Mouse (Mus musculus) left cerebral cortex, adult 18-20 months (tissue): ENCODE results near the gene Rasgef1c. TPM values are rescaled to one million over a fixed set of nuclear protein-coding genes. Genes with fewer than 3 reads are reported as not detected.
A peak's percentile ranks its signal among the peaks of the same experiment; 100 is the strongest.

Experiments
- DNase-seq, 2 experiments: peaks; one replicate each; pipeline ENCODE4 v3.0.0; 2021 to 2022; ENCODE audit warnings: low spot score in 2 of 2, mixed read lengths in 1 of 2
- long read RNA-seq, 2 experiments: library from polyadenylated mRNA; stranded (forward); transcript quantifications; one replicate each; pipeline ENCODE4 v2.0.0; 2021
- total RNA-seq, 2 experiments: library from RNA; stranded (reverse); gene quantifications; 2 replicates each; pipeline ENCODE4 v1.2.3; 2021

Rasgef1c gene
- 10 to 100 TPM; 33.1 to 40.5 TPM for total RNA-seq
- long read RNA-seq, experiment 1, transcript Rasgef1c-203 (14 exons, 2,216 nt) = major isoform, 94 of 136 reads
- long read RNA-seq, experiment 1, partial matches to known transcripts = 14 of 136 reads
- long read RNA-seq, experiment 1, other reads (novel, unspliced or antisense) = 28 of 136 reads
- long read RNA-seq, experiment 2, transcript Rasgef1c-203 (14 exons, 2,216 nt) = major isoform, 59 of 93 reads
- long read RNA-seq, experiment 2, transcript Rasgef1c-201 (14 exons, 3,378 nt) = minor isoform, 5 of 93 reads
- long read RNA-seq, experiment 2, partial matches to known transcripts = 15 of 93 reads
- long read RNA-seq, experiment 2, other reads (novel, unspliced or antisense) = 14 of 93 reads

DNA sequence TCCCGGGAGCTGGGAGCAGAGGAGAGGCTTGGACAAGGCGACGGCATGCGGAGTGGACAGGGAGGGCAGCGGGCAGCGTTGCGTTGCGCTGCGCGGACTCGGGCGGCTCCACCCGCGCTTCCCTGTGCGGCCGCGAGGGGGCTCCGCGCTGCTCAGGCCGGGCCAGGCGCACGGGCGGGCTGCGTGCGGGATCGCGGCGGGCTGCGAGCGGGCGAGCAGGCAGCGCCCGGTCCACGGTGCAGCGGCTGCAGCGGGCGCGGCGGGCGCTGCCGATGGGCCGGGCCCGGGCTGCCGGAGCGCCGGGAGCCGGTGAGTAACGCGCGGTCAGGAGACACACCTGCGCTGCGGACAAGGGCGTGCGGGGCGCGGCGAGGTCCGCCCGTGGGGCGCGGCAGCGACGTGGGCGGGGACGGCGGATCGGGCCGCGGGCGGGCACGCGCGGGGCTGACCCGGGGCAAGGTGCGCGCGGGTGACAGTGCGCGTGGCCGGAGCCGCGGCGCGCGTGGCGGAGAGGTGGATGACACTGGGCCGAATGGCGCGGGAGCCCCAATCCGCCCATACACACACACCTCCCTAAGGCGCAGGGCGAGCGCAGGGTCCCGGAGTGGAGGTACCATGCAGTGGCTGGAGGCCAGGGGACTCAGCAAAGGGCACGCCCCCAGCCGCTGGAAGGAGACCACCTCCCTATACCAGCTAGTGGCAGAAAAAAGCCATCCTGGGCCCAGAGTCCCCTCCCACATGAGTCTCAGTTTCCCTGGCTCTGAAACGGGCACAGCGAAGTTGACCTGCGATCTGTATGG, at the start of gene Rasgef1c:
Rasgef1c (plus strand) TSS at position 177 of the 800 bp plus-strand sequence.
- peak; percentile 83 to 85 for DNase-seq

DNA sequence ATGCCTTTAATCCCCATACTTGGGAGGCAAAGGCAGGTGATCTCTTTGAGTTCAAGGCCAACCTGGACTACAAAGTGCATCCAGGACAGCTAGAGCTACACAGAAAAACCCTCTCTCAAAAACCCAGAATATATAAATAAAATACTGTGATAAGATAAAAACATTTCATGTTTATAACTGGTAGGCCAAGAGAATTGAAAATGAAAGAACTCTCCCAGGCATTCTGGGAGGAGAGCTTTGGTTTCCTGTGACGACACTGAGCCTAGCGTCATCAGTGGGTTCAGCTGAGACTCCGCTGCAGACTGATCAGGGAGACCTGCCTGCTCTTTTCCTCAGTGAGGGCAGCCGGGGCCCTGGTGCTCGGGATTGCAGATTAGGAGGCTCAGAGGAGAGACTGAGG, 46.5 kb upstream of the Rasgef1c start:
- DNase-seq = no peak

DNA sequence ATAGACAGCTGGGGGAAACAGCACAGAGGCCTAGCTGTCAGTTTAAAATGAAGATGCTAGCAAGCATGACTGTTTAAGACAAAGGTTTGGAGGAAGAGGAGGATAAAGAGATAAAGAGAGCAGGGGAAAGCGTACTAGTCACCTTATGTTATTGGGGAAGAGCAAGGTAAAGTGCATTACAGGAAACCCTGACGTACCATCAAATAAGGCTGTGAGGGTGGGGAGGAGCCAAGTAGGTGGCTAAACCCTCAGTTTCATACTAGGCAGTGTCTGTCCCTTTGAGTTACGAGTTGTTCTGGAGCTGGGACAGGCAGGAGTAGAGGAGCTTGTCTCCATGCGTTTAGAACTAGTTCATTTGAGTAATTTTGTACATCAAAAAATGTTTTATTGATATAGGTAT, 40.5 kb upstream of the Rasgef1c start:
- no peak for DNase-seq

DNA sequence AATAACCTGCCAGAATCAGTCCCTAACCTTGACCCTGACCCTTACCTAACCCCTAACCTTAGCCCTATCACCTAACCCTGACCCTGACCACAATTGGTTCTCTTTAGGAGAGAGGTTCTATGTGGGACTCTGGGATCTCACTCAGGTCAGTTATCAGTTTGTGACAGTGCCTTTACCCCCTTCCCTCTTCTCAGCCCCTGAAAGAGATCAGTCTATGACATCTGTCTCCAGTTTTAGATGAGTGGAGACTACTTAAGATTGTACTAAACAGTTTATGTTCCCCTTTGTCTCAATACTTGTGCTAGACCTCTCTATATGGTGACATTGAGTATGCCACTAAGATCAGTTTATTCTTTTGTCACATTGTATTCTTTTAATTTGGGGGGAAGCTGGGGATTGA, 37.7 kb upstream of the Rasgef1c start:
- no peak for DNase-seq

DNA sequence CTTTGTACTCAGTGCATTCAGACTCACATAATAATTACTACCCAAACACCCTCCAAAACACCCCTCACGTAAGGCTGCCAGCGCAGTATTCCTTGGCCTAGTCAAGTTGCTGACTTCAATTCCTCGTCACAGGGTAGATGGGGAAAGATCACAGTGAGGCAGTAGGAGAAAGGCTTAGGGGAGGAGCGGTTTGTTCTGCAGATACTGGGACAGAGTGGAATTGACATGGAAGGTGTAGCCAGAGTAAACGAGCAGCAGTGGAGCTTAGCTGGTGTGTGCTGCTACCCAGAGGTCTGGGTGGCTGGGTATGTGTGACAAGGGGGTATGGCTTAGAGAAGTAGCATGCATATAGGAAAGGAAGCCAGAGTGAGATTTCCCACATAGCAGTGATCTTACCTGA, 34.3 kb upstream of the Rasgef1c start:
- DNase-seq = no peak

DNA sequence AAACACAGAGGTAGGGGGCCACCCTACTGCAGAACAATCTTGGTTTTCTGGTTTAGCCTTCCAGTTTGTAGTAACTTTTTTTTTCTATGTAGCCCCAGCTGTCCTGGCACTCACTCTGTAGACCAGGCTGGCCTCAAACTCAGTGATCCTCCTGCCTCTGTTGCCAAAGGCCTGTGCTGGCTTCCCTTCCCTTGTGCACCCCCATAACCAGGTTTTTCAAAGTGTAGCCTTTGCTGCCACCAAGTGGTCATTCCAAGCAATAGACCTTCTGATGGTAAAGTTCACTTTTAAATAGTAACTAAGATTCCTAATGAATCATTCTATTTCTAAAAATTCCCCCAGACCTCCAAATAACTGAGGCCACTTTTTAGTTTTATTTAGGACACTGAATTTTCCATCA, 31.9 kb upstream of the Rasgef1c start:
- peak; percentile 55 to 70 for DNase-seq

DNA sequence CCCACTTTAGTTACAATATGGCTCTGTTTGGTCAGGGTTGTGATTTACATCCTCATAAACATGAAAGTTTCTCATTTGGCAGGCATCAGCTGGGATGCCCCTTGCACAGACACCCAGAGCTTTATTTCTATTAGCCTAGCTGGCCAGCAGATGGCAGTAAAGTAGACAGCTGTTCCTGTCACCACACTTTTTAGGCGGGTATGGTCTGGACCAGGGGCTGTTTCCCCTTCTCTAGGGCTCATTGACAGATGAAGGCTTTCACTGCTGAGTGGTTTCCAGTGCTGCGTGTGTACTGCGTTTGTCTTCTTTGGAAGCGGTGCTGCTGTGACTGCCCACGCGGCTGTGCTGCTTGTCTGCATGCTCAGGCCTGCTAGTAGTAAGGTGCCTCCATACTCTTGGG, 29.7 kb upstream of the Rasgef1c start:
- peak; percentile 45 to 64 for DNase-seq

DNA sequence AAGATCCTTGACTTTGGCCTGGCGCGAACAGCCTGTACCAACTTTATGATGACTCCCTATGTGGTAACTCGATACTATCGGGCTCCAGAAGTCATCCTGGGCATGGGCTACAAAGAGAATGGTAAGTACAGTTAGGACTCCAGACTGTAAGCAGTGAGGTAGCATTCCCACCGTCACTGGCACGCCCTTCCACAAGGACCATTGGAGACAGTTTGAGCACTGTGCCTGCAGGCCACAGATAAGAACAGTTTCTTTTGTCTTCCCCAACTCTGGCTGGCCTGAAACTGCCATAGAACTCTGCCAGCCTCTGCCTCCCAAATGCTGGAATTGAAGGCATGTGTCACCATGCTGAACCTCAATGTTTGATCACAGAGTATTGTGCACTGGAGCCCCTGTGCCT, 28.9 kb upstream of the Rasgef1c start:
- DNase-seq = no peak

DNA sequence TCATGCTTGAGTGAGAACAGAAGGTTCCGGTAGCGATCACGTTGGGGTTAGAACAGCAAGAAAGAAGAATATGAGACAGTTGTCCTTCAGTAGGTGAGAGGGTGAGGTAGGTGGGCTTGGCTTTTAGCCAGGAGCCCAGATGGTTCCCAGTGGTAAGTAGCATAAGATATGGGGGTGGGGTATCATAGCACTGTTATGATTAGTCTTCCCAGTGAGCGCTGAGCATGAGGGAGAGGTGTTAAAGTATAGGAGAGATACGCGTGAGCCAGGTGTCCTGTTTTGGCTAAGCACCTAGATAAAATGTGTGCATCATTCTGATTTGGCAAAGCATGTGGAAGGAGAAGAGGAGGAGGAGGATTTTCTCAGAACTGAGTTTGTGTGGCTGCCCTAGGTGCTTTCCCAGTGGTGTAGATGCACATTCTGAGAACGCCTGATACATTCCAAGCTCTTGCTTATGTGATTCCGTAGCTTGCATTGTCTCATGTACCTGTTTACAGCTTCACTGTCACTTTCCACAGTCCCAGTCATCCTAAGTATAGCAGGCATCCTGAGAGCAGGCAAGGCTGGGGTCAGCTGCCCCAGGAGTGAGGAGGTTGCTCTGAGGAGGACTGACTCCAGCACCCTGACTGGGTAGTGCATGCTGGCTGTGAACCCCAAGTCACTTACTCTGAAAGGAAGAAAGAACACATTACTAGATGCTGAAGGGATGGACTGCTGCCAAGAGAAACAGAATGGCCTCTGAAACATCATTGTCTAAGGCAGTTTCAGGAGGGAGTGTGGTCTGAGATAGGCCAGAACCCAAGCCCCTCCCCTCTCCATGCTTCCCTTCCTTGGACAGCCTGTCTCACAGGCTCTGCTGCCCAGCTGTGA, 24.5 kb upstream of the Rasgef1c start:
- DNase-seq = peak; percentile 39 to 46

DNA sequence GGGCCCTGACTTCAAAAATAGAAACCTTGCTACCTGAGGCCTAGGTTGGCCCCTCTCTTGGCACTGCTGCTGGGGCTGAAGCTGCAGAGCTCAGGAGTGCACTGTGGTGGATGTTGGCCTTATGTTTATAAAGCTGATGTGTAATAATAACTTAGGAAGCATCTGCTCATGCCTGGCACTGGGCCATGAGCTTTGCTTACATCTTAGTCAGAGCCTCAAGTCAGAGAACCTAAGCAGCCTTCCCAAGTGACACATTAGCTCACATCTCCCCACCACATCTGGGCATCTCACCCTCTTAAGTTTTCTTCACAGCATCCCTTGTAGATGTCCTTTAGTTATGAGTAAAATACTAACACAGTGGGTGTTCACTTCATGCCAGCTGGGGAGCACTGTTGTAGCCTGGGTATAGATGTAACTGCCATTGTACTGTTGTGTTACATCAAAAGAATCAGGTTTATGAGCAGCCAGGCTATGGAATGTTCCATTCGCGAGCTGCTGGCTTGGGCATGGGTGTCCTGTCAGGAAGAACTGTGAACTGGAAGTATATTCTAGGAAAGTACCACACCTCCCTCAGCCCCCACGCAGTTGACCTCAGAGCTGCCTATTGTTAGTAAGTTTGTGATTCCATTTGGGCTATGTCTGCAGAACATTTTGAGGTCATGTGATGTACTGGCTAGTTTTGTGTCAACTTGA, 21.5 kb upstream of the Rasgef1c start:
- DNase-seq = no peak

DNA sequence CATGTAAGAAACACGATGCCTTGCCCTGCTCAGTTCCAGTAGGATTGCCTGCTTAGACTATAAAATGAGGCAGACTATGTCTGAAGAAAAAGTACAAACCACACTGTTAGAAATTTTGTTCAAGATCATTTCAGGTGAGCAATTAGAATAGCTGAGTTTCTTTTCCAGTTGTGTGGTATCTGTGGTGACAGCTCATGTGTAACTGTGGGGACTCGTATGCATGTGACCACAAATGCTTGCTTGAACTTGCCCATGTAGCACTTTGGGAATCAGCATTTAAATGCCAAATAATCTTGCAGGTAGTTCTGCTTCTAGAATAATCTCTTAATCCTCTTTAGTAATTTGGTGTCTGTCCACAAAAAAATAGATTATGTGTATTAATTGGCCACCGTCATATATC, 18.2 kb upstream of the Rasgef1c start:
- no peak for DNase-seq

DNA sequence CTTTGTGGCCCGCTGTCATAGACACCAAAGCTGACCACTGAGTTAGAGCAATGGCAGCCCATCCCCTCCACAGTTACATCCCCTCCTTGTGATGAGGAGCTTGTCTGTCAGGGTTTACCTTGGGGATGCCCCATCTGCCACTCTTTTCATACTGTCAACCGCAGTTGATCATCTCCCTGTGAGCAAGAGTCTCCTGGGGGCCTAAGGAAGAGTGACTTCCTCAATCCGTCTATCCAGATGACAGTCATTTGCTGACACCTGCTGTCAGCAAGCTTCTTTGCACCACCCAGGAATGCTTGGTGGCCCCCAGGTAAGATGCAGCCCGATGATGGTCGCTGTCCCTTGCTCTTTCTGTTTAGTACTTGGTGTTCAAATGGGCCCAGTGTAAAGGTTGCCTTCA, 13.2 kb upstream of the Rasgef1c start:
- no peak for DNase-seq

DNA sequence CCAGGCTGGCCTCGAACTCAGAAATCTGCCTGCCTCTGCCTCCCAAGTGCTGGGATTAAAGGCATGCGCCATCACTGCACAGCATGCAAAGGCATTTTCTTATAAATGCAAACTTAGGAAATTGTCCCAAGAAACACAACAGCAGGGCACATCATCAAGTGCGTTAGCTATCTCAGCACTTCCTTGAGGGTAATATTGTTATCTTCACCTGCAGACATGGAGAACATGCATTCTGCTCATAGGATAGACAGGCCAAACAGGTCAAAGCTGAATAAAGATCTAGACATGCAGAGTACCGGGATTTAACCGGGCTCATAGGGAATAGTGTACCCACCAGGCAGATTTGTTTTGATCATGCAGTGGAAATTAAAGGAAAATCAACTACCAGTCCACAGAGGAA, 9.6 kb upstream of the Rasgef1c start:
- no peak for DNase-seq

DNA sequence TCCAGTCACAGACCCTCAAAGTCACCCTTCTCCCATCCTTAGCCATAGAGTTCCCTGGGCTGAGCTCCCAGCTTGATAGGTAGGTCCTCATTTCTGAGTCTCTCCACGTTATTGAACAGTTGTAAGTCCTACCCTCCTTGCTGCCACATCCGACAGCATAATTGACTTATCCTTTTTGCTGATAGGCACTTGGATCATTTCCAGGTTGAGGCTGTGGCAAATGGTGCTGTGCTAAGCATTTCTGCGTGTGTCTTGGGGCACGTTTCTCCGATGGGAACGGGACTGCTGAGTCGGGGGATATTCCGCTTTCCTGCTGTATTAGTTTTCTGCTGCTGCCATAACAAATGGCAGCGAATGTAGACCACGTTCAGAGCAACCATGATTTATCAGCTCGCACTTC, 7.8 kb upstream of the Rasgef1c start:
- DNase-seq = no peak

DNA sequence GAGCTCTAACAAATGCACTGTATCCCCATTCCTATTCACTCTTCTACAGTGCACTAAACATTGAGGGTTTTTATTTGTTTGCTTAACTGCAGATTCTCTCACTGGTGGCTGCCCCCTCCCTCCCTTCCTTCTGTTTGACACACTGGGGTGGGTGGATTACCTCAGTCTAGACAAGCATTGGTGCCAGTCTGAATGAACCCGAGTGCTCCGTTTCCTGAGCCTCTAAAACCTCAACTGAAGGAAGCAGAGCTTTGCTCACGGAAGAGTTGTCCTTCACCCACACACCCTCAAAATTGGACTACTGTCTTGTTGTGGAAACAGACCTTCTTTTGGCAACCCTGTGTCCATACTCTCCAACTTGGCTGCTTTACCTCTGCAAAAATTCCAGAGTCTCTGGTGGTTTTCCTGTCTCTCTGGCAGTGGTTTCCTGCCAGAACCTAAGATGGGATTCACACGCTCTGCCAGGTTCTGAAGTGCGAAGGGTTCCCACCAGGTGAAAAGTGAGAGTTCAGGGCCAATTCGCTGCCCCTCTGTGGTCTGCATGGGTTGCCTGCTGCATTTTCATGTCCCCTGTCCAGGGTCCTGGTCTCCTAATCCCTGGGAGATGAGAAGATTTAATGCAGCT, 5.6 kb upstream of the Rasgef1c start:
- no peak for DNase-seq

DNA sequence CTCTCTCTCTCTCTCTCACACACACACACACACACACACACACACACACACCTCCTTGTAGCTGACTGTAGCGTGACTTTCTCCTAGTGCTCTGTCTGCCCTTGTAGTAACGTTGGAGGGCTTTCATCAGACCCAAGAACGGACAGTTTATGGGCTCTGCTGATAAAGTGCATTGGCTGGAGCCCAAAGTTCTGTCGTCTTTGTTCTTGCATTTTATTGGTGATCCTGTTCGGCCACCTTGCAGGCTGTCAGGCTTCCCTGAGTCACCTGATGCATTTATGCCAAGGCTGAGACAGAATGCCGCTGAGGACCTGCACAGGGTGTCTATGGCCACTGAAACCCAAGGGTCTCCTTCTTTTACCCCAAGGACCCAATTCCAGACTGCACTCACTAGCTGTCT, 1.6 kb upstream of the Rasgef1c start:
- DNase-seq = no peak

DNA sequence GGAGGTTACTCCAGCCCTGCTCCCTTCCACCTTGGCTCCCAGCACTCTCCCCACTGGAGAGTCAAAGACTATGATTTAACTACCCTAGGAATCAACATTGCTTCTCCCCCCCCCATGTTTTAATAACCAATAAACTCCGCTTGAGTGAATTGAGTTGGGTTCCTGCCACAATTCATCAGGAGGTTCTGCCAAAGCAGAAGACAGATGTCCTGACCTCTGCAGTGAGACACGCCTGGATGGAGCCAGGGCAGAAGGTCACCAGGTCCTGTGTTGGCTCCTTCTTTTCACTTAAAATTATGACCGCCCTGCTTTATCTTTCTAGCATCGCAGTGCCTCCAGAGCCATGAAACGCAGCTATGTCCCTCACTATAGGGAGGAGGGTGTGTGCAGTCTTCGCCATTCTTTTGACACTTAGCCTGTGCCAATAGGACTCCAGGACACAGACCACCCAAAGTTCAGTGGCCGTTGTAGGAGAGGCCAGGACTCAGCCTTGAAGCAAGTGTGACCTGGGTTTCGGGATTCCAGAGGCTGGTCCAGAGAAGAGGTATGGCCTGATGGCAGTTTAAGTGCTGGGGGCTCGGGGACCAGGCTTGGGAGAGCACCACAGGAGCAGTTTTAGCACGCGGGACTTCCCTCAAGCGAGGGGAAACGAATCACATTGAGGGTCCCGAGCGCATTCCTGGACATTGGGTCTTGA, 525 bp upstream of the Rasgef1c start:
- DNase-seq = no peak

DNA sequence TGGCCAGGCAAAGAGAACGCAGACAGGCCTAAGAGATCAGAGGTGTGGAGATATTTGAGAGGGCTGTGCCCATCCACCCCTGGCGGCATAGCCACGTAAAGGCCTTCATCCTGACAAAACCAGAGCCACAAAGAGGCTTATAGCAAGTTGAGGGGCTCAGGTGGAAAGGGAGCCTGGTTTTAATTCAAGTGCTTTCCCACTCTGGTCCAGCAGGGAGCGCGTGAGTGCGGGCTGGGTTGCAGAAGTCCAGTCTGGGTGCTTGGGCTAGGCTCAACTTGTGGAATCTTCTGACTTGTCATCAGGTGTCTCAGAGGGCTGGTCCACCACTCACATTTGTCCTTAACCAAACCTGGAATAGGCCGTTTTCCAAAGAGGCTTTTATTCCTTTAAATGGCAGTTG, 1.7 kb downstream of the Rasgef1c start:
- peak; percentile 80 to 90 for DNase-seq

DNA sequence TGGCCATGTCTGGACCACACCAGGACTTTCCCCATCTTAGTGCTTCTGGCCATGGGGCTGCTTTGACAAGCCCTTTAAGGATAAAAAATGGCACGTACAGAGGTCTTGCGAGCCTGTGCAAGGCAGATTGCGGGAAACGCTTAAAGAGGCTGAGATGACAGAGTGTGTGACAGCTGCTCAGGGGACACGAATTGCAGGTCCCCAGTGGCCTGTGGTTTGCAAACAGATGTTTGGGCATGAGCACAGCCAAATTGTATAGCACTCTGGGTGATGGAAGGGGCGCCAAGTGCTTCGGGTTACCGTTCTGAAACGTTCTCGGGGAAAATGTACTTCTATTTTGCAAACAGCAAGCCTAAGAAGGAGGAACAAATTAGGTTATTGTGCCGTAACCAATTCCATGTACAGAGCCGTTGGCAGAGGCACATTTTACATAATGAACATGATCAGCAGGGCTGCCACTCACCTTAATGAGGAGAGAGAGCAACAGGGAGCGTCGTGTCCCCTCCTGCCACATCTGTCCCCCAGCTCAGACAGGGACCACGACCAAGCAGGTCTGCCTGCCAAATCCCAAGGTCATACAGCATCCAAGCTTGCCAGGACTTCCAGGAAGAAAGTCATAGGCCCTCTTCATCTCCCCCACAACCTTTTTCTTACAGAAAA, 17.0 kb downstream of the Rasgef1c start:
- DNase-seq = no peak
